Comparison of ENCODE assay signal across 9 mouse cellular contexts in genomic region chr7:78718191-78718609, GRCm38 (mm10). TPM values are rescaled to one million over a fixed set of nuclear protein-coding genes. Genes with fewer than 3 reads are reported as not detected.
DNase-seq lines count a peak whose midpoint lies in the region; ATAC-seq and TF ChIP-seq lines count a peak whose summit lies in the region.
"Had no signal": no experiment of that assay in that cellular context is flagged by ENCODE, and none has a peak within 500 bp of the region (broad histone marks: within the 10 kb centered on the region; RNA-seq: fewer than 3 reads in every experiment).

No protein-coding gene starts in this region.

- no peaks in the 10 kb centered on the region for H3K36me3 ChIP-seq in kidney, postnatal 0 days (ENCODE audit: insufficient read depth, low read length)
- no peaks in the 10 kb centered on the region for H3K36me3 ChIP-seq in kidney, embryonic 14.5 days (ENCODE audit: control insufficient read depth, insufficient read depth, low read length)

- no peaks in the 10 kb centered on the region for H3K4me1 ChIP-seq in kidney, postnatal 0 days (replicated peaks; ENCODE audit: insufficient read depth, low read length)
- no peaks in the 10 kb centered on the region for H3K4me1 ChIP-seq in kidney, embryonic 14.5 days (ENCODE audit: control insufficient read depth, insufficient read depth, low read length)

- no peak for TF ChIP-seq CTCF in kidney, postnatal 0 days (IDR thresholded peaks at IDR 0.05; ENCODE audit: low read depth)

- peak; percentile 8 for DNase-seq in kidney, postnatal 0 days (ENCODE audit: low spot score)
- no peak for DNase-seq in kidney, postnatal 36 days
- DNase-seq in frontal cortex, adult 2 months (ENCODE audit: extremely low spot score in 1 of 2, low spot score in 1 of 2), result peak; percentile 71 to 74
- peak; percentile 69 to 87 for DNase-seq in left cerebral cortex, postnatal 14 days (ENCODE audit: low spot score in 2 of 2)
- DNase-seq in thymus, postnatal 10 days (ENCODE audit: low spot score in 2 of 2), result peak; percentile 57 to 69
- no peak for DNase-seq in testis, postnatal 10 days (ENCODE audit: low spot score)
- no peak for DNase-seq in adrenal gland, postnatal 36 days
- DNase-seq: gastrocnemius, postnatal 14 days had no signal

- no peak overlapping the region for H3K4me2 ChIP-seq in kidney, postnatal 0 days (ENCODE audit: low read length)
- no peak overlapping the region for H3K4me2 ChIP-seq in kidney, embryonic 14.5 days (replicated peaks; ENCODE audit: low read depth, low read length)

- ATAC-seq in kidney, postnatal 0 days (replicated peaks; ENCODE audit: low FRiP score, low read depth), result peak; percentile 33; the same call in 1 of the 2 replicates
- ATAC-seq in kidney, embryonic 14.5 days (ENCODE audit: low FRiP score, low TSS enrichment), result no peak

- intact Hi-C loops in left cerebral cortex, postnatal 14 days (cut with DNase I), result no loop called here

- H3K9ac ChIP-seq in kidney, postnatal 0 days (ENCODE audit: low read depth, low read length), result no peak overlapping the region
- H3K9ac ChIP-seq in kidney, embryonic 14.5 days (ENCODE audit: low read depth, low read length), result no peak overlapping the region

- 58% methylated on average over 8 of the region's 8 CpGs for WGBS in kidney, postnatal 0 days
- WGBS in kidney, embryonic 14.5 days, result 66% methylated on average over 8 of the region's 8 CpGs

- H3K4me3 ChIP-seq in kidney, postnatal 0 days (replicated peaks; ENCODE audit: low read depth, low read length), result no peak overlapping the region
- H3K4me3 ChIP-seq in kidney, embryonic 14.5 days (ENCODE audit: low read length), result no peak overlapping the region

- H3K27ac ChIP-seq in kidney, postnatal 0 days, result no peak overlapping the region
- H3K27ac ChIP-seq in kidney, embryonic 14.5 days (ENCODE audit: low read depth, low read length), result no peak overlapping the region

- no peaks in the 10 kb centered on the region for H3K27me3 ChIP-seq in kidney, postnatal 0 days (ENCODE audit: insufficient read depth, low read length)
- H3K27me3 ChIP-seq in kidney, embryonic 14.5 days (ENCODE audit: control insufficient read depth, insufficient read depth, low read length), result no peaks in the 10 kb centered on the region

- H3K9me3 ChIP-seq in kidney, postnatal 0 days (replicated peaks; ENCODE audit: low read length), result no peaks in the 10 kb centered on the region
- no peaks in the 10 kb centered on the region for H3K9me3 ChIP-seq in kidney, embryonic 14.5 days (ENCODE audit: control insufficient read depth, low read length)

RNA-seq across cellular contexts. Expression of gene Ntrk3, which starts 19.6 kb away (rescaled TPM):
- 1.3 and 1.5 TPM in 2 replicates for polyA plus RNA-seq in kidney, postnatal 0 days (2015; fragmentation: Nextera tagmentation; extraction: Ambion mirVana)
- 72.0 and 76.9 TPM in 2 replicates for polyA plus RNA-seq in frontal cortex, adult 2 months (2012; rRNA removed)
- total RNA-seq in left cerebral cortex, postnatal 14 days (2021), result 100 to 1,000 TPM; 137 TPM
- polyA plus RNA-seq in kidney, embryonic 14.5 days (2014; fragmentation: Nextera tagmentation; extraction: Ambion mirVana), result 4.6 and 5.1 TPM in 2 replicates
- total RNA-seq in adrenal gland, postnatal 36 days (2021), result 10 to 100 TPM; 19.8 to 37.4 TPM

Comparison
In these comparisons a context has a peak if more than half of its experiments do, and no peak if none do; other contexts are left out.
1. DNase-seq: peak in kidney, postnatal 0 days (single experiment), frontal cortex, adult 2 months (2 of 2), left cerebral cortex, postnatal 14 days (2 of 2) and thymus, postnatal 10 days (2 of 2); none in kidney, postnatal 36 days (0 of 2), testis, postnatal 10 days (single experiment) and adrenal gland, postnatal 36 days (0 of 2).
2. RNA of gene Ntrk3, which starts 19.6 kb away (polyA plus RNA-seq): 72.0 to 76.9 TPM in frontal cortex, adult 2 months; 4.6 to 5.1 TPM in kidney, embryonic 14.5 days and 1.3 to 1.5 TPM in kidney, postnatal 0 days; every median in the first group is over 10 times any median in the second.